Mouse (Mus musculus) thymus, postnatal 4 days (tissue): Measurements from ENCODE around the gene Tbx21.

Source experiments
- DNase-seq: peaks from one replicate; pipeline ENCODE4 v3.0.0; 2021

The Tbx21 gene

DNA sequence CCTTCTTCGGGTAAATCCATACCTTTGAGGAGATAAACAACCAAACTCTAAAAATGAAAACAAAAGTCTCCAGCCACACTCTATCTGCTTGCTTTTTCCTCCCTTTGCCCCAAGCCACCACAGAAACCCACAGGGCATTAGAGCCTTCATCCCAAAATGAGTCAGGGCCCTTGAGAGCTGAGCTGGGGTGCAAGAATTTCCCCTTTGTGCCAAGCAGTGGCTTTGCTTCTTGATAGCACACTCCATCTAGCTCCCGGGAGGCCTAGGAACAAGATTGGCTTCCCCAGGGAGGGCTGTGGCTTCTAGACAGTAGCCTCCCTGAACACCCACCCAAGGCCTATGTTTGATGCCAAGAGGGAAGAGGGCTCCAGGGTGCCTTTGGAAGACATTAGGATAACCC lies 16.6 kb upstream of the Tbx21 start:
- no peak for DNase-seq

DNA sequence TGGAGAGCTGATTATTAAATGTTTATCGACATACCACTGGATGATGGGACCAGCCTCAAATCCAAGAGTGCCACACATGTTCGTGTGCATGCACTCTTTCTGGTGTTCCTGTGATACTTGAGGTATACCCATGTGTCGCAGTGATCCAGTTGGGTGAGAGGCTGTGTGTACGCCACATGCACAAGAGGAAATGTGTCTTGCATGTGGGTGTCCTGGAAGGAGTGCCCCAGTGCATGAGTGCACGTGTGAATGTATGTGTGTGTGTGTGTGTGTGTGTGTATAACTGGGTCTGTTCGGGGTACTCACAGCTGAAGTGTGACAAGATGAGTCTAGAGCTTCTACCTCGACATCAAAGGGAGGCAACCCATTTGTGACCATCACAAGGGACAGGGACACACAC lies 15.2 kb upstream of the Tbx21 start:
- DNase-seq, result no peak

DNA sequence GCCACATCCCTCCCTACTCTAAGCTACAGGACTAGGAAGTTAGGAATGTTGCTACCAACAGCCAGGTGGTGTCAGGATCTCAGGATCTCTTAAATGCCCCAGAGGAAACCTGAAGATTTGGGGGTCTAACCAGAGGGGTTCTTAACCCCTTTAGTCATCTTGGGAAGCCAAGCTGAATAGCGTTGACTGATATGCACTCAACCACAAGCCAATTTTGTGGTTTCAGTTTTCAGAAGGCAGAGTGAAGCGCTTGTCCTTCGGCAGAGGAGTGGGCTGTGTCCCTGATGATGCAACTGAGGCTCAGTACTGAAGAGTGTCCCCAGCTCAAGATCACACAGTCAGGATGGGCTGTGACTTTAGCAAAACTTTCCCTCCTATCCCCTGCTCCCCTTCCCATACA lies 13.8 kb upstream of the Tbx21 start:
- no peak for DNase-seq

DNA sequence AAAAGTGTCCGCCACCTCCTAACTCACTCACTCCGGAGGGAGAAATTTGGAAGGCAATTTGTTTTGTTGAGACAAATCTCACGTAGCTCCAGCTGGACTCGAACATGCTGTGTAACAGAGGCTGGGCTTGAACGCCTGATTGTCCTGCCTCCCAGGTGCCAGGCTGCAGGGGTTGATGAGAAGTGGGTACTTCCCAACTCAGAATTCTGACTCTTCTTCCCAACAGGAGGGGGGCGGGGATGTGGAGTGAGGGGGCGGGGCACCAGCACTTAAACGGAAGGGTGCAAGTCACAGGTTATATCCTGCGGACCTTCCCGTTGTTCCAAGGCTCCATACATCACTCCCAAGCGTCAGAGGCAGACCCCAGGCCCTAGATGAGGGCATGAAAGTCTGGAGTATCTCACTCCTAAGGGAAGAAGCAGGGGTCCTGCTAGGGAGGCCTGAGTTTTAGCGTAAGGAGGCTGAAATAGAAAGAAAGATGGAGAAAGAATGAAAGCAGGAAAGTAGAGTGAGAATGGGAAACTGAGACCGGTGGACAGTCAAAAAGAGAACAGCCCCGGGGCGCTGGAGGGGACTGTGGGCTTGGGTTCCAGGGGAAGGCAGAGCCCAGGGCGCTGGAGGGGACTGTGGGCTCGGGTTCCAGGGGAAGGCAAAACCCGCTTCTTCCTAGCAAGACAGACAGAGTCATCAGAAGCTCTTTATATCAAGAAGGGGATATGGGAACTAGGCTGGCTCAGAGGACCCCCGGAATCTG lies 12.5 kb upstream of the Tbx21 start:
- peak; percentile 26 for DNase-seq

DNA sequence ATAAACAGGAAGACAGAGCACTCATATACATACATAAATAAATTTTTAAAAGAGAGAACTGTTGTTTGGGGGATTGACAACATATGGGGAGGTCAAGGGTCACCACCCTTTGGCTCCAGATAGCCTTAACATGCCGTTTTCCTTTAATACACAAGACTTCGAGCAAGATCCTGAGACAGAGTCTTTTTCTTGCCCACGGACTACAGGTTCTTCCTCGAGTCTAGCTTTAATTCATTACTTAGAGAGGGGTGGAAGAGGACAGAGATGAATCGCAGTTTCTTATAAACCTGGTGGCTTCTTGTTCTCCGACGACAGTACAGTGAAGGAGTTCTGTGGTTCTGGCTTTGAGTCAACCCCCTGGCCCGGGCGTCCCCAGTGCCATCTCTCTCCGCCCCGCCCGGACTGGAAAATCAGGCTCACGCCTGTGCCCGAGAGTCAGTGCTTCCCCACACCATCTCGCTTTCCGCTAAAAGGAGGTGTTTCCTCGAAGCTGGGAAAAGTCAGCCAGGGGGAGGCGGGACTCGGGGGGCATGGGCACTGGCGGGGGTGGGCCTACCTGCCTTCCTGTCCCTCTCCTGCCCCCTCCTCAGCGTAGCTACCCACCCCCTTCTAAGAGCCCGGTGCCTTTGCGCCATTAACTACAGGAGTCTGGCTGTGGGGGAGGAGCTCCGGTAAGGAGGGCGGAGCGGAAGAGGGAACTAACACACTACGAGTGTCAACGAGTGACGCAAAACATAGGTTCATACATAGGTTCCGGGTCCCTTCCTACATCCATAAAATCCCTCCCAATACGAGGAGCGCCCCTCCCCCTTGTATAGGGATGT lies 11.7 kb upstream of the Tbx21 start:
- peak; percentile 79 for DNase-seq

DNA sequence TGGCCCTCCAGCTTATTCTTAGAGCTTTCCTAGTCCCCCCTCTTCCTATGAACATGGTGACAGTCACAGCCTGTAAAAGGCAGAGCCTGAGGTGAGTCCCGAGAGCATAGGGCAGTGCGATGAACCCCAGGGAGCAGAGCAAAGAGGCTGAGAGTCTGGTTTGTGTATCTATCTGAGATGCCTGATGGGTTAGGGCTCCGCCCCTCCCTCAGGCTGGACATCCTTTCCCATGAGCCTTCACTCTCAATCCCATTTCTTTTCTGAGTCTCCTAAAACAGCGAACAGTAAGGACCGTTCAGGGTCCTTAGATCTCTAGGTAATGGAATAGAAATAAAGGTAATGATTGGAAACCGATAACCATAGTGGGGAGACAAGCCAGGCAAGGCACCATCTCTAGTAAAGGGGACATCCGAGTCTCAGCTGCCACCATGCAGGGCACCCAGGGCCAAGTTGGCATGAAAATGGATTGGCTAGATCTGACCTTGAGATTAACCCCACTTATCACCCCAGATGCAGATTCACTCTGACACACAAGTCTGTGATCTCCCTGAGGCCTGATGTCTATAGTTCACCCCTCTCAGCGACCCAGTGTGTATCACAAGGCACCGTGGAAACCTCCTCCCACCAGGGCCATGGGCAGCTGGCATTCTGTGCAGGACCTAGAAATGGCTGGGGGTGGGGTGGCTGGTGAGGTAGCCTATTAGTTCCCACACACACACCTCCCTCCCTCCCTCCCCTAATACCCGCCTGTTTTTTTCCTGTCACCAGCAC lies 9.3 kb upstream of the Tbx21 start:
- DNase-seq, result no peak

DNA sequence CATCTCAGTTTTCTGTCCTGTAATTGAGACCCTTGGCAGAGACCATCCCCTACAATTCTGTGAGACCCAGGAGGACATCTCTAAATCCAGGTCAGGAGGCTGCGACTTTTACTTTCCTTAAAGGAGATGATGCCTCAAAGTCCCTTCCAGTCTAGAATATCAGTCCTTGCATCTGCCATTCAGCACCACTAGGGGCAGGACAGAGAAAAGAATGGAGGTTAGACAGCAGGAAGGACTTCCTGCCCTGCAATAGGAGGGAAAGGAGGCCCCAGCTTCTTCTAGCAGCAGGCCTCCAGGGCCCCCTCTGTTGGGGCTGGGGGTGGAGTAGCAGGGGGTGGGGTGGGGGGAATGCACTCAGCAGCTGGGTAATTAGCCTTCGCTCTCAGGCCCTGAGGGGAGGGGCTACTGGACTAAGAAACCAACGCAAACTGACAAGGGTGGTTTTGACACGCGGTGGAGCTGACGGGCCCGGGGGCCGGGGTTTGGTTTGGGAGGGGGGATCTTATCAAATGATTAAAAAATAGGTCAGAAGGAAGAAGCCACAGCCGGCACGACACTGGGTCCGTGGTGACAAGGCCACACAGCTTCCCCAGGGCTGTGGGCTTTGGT lies 8.3 kb upstream of the Tbx21 start:
- DNase-seq, result no peak

DNA sequence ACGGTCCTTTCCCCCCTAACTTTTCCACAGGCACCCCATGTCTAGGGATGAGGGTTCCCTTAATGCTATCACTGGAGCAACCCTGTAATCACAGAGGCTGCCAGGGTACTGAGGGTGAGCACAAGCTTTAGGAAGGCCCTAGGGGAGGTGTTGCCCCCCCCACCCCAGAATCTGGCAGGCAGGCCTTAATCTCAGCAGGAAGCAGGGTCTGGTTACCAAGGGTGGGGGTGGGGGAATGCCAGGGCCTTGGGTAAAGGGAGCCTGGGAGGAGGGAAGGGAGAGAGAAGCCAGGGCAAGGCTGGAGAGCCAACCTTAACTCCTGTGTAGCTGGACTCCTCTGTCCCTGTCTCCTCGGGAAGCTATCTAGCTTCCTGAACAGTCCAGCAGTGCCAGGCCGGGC lies 5.5 kb upstream of the Tbx21 start:
- DNase-seq, result no peak

DNA sequence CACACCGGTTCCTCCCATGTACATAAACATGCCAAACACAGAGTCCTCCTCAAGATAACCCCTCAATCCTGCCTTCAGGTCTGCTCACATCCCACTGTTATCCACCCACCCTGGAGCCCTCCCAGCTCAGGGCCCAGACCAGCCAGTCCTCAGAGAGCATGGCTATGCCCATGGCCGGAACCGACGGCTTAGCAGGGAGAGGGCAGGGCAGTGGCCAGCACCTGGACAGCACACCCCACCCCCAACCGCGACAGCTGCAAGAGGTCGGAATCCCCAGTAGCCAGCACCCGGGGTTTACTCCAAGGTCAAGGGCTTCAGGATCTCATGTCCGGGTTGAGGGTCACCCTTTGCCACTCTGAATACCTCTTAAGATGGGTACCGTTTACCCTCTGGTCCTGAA lies 5.1 kb upstream of the Tbx21 start:
- no peak for DNase-seq

DNA sequence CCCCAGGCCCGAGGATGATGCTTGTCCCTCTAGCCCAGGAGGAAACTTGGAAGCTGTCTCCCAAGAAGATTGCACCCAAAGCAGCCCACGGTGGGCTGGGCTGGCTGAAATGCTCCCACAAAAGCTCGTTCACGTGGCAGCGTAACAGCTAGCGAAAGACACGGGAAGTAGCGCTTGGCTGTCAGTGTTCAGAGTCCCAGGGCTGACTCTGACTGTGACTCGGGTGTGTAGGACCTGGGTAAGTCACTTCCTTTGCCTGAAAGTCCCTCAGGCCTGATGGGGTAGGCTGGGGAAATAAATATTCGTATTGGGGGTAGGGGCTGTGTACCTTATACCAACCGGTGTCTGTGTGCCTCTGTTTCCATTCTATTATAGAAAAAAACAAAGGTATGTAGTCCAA lies 666 bp upstream of the Tbx21 start:
- DNase-seq, result peak; percentile 49

DNA sequence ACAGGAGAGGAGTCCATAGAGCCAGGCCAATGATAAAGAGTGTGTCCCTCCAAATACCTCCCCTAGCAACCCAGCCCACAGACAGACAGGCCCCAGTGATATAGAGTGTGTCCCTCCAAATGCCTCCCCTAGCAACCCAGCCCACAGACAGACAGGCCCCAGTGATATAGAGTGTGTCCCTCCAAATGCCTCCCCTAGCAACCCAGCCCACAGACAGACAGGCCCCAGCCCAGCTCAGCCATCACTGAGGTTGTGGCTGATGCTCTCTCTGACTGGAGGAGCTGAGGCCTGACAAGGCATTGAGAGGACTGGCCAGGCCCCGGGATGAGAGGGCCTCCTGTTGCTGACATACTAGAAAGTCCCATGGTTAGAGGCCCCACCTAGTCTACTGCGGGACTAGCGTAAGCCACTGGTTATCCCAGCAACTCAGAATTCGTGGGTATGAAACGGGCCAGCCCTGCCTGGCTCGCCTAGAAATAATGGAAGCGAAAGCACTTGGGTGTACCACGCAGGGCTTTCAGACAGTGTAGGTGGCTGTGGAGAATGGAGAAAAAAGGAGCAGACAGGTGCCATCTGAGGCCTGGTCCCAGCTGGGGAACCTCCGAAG lies 2.5 kb downstream of the Tbx21 start:
- DNase-seq, result no peak

DNA sequence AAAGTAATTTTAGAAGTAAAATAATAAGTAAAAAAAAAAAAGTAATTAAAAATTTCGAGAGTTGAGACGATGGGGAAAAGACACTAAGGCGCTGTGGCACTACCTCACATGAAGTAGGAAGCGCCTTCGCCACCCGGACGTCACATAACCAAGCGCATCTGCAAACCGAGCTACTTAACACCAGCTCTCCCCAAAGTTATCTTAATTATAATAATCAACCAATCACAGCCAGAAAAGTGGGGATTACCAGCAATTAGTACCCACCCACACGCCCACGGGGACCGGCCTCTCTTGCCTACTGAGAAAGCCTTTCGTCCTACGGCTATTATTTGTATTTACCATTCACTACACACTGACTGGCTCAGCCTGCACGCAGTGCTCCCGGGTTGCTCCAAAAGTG lies 6.2 kb downstream of the Tbx21 start:
- DNase-seq, result no peak

DNA sequence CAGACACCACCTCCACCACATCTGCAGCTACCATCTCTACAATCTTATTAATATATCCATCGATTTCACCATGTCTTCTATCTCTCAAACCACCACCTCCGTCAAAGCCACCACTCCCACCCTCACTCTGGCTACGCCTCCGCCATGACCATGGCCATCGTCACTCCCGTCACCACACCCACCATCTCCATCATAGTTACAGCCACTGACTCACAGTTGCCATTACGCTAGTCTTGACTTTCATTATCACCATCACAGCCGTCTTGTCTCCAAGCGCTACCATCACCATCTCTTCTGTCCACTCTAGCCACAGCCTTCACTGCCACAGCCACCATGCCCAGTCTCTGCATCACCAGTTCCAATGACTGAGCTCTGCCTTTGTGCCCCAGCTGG lies 11.0 kb downstream of the Tbx21 start:
- DNase-seq, result no peak

DNA sequence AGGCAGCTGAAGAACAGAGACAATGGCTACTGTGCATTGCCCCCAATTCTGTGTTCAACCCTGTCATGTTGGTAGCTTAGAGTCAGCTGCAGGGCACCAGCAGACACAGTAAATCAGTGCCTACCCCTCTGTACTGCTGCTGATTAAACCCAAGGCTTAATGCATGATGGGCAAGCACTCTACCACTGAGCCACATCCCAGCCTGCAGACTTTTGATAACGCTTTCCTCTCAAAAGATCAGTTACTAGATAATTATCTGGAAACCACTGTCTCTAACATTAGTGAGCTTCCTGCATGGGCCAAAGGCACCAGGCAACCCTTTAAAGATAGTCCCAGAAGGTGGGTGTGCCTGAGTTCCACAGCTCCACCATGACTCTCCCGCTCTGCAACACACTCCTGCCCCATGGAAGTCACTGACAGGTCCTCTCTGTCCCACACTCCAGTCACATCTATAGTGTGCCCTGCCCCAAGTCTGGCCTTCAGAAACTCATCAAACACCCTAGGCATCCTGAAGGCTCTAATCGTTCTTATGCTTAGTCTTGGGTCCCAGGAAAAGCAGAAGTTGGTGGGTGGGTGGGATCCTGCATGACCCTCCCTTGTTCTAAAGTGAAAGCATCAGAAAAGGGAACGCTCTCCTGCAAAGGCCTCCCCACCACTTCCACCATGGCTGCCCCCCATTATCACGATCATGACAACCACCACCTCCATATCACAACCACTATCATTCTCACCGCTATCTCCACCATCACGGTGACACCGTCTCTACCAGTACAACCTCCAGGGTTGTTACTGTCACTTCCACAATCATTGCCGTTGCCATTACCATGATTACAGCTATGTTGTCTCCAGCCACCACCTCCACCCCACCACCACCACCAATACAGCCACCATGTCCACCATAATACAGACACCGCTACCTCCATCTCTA lies 11.7 kb downstream of the Tbx21 start:
- no peak for DNase-seq

DNA sequence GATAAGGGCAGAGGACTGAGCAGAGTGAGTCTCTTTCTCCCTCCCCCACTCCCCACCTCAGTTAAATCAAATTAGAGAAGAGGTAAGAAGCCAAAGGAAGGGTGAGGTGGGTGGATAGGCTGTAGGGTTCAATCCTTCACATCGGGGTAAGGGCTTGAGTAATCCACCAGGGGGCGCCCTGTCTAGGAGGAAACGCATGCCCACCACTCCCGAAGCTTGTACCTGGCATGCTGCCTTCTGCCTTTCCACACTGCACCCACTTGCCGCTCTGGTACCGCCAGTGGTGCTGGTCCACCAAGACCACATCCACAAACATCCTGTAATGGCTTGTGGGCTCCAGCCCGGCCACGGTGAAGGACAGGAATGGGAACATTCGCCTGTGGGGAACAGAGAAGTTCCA lies 13.4 kb downstream of the Tbx21 start:
- DNase-seq, result peak; percentile 93

DNA sequence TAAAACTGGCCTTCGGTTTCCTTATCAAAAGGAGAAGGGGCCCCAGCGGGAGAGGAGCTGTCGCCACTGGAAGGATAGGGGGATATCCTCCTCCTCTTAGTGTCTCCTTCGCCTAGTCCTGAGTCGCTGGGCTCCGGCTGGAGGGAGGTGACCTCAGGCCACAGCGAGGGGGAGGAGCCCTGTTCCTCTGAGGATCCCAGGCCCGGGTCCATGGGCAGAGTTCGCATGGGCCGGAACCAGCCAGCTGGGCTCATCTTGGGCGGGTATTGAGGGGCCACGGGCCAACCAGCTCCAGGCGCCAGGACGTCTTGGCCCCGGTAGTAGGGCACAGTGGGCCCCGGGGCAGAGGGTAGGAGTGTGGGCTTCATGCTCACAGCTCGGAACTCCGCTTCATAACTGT lies 16.3 kb downstream of the Tbx21 start:
- DNase-seq, result no peak

DNA sequence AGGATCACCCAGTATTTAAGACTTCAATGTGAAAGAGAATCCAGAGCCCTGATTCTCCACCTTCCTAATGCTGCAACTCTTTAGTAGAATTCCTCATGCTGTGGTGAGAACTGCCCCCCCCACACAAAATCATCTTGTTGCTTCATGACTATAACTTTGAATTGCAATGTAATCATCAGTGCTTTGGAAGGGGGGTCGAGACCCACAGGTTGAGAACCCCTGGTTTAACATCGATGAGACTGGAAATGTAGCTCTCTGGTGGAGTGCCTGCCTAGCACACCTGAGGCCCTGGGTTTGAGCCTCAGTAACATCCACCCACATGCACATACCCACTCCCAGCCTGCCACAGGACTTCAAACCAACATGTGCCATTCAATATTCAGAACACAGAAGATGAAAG lies 20.5 kb downstream of the Tbx21 start:
- DNase-seq, result no peak

DNA sequence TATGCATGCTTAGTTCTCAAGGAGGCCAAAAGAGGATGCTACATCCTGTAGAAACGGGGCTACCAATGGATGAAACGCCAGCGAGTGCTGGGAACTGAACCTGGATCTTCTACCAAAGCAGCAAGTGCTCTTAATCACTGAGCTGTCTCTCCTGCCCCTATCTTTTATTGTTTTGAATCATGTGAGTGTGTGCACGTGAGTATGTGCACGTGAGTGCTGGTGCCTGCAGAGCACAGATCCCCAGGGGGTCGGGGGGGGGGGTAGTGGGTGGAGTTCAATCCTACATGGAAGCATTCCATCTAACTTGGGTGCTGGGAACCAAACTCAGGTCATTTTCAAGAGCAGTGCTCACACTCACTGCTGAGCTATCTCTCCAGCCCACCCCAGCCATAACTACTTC lies 28.8 kb downstream of the Tbx21 start:
- DNase-seq, result no peak

DNA sequence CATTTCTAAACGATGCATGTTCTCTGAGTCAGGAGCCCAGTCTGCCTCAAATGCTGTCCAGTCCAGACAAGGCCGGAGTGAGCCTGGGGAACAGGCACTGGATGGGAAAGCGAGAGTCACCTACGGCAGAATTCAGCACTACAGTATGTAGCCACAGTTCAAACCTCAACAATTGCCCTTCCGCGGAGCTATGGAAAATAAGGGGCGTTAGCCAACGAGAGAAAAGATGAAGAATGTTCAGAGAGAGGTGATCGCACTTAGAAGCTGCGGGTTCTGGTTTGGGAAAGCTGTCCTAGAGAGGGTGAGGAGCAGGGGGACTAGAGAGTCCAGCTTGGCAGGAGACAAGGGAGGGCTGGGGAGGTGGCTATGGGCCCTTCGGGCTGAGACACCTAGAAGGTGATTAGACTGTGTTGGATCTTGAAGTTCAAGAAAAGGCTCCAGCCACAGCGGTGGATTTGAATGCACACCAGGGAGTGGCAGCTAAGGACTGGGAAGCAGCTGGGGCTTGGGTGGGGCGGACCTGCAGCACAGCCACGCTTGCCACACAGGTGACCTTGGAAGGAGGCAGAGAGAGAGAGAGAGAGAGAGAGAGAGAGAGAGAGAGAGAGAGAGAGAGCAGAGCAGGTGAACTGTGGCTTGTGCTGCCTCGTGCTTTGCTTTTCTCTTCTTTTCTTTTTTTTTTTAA lies 30.2 kb downstream of the Tbx21 start:
- DNase-seq, result no peak

DNA sequence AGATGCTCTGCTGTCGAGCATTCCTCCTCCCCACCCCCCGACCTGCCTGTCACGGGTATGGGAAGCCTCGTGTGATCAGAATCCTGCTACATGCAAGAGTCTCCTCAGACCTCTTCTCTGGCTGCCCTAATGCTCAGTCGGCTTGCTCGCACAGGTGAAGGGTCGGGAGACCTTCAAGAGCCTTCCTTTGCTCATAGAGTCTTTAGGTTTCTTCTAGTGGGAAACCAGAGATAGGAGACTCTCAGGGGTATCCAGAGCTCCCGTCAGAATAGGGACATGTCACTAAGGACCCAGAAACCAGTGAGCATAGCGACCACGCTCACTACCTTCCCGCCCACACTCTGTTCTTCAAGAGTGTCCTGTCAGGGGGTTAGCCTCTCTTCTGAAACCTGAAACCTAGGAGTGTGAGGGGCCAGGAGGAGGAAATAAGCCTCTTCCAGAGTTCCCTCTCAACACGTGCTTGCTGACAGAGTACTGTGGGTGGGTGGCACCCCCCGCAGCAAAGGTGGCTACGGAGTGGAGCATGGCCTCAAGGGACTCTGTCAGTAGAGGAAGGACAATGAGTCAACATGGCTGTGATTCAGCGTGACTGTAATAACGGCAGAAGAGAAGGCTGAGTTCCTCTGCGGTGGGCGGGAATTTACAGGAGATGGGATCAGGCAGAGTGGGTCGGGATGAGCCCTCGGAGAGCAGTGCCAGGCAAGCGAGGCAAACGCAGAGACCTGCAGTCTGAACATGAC lies 31.6 kb downstream of the Tbx21 start:
- no peak for DNase-seq
